Mouse (Mus musculus) midbrain, embryonic 12.5 days (tissue): ENCODE measurements around the gene Cmtr1. TPM values are rescaled to one million over a fixed set of nuclear protein-coding genes. Genes with fewer than 3 reads are reported as not detected.

Experiments used
- ATAC-seq: fragments of 200-750 bp; cut with Nextera tagmentation; 2 replicates; pipeline ENCODE4 v1.8.0; 2017; ENCODE audit warnings: low read depth, moderate TSS enrichment, moderate library complexity; ENCODE audit not compliant: low FRiP score
- H3K27ac ChIP-seq: fragments of 300-500 bp; sonication (generic); replicated peaks from 2 replicates; pipeline ENCODE4 v1.5.1; 2016; ENCODE audit warnings: mild to moderate bottlenecking
- H3K27me3 ChIP-seq: fragments of 300-500 bp; sonication (generic); 2 replicates; pipeline ENCODE4 v1.6.1; 2016; ENCODE audit warnings: mild to moderate bottlenecking
- H3K36me3 ChIP-seq: fragments of 300-500 bp; sonication (generic); 2 replicates; pipeline ENCODE4 v1.6.1; 2016
- H3K4me1 ChIP-seq: fragments of 300-500 bp; sonication (generic); 2 replicates; pipeline ENCODE4 v1.6.1; 2016
- H3K4me2 ChIP-seq: fragments of 300-500 bp; sonication (generic); replicated peaks from 2 replicates; pipeline ENCODE4 v1.6.1; 2016; ENCODE audit warnings: mild to moderate bottlenecking, moderate library complexity
- H3K4me3 ChIP-seq: fragments of 300-500 bp; sonication (generic); 2 replicates; pipeline ENCODE4 v1.5.1; 2016; ENCODE audit warnings: mild to moderate bottlenecking
- H3K9ac ChIP-seq: fragments of 300-500 bp; sonication (generic); replicated peaks from 2 replicates; pipeline ENCODE4 v1.6.1; 2016; ENCODE audit warnings: mild to moderate bottlenecking, moderate library complexity
- H3K9me3 ChIP-seq: fragments of 300-500 bp; sonication (generic); 2 replicates; pipeline ENCODE4 v1.6.1; 2016; ENCODE audit warnings: mild to moderate bottlenecking
- WGBS: fragments of 180-500 bp; shearing (Covaris S2); methylation state at CpG from one replicate; pipeline ENCODE4 v1.1.7; 2016; 5-methylcytosine and 5-hydroxymethylcytosine counted together
- polyA plus RNA-seq: library from polyadenylated mRNA; unstranded; fragments of >200 nt; fragmentation: Nextera tagmentation; extraction: Ambion mirVana; gene quantifications from 2 replicates; pipeline ENCODE4 v1.2.1, GENCODE M21; 2016

Gene Cmtr1
- polyA plus RNA-seq, 1 experiment from 2014 or later: 162 TPM

- Histone ChIP-seq H3K9me3 (no peaks in the 10 kb centered on the region), H3K9ac (no peak overlapping the region), H3K4me3 (no peak overlapping the region), H3K36me3 (peaks cover 64% of the 10 kb centered on the region), H3K27me3 (no peaks in the 10 kb centered on the region), H3K4me2 (no peak overlapping the region), H3K27ac (no peak overlapping the region), H3K4me1 (peaks cover 3% of the 10 kb centered on the region; the same call in 1 of the 2 replicates)
- ATAC-seq: no peak
- 93% methylated on average over 4 of the region's 4 CpGs for whole genome bisulfite sequencing
Measured at GRCm38 (mm10) chr17:29673325-29673724, 12.9 kb downstream of the Cmtr1 start.

DNA sequence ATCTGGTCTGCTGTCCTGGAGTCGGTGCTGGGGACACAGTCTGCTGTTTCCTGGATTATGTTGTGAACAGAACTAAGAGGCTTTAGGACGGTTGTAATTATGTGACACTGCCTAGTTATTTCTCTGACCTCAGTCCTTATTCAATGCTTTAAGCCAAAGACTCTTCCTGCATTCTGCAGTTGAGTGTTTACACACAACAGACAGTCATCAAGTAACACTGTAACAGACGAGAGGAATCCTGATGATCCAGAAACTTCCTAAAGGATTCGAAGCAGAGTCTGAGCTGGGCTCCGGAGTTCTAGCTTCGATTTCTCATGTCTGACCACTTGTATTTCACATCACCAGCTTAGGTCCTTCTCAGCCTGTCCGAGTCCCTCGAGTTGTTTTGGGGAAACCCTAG is 18.1 kb downstream of the Cmtr1 start:
- Histone ChIP-seq H3K4me3 (no peak overlapping the region), H3K36me3 (peaks cover 95% of the 10 kb centered on the region), H3K9me3 (no peaks in the 10 kb centered on the region), H3K4me2 (no peak overlapping the region), H3K27me3 (no peaks in the 10 kb centered on the region), H3K27ac (no peak overlapping the region), H3K9ac (no peak overlapping the region), H3K4me1 (0 out of 2 replicates have a peak, but pooled peaks cover 4% of the 10 kb centered on the region)
- WGBS: 90% methylated on average over 8 of the region's 8 CpGs
- ATAC-seq: no peak

GRCm38 (mm10) chr17:29679038-29679767 is 18.8 kb downstream of the Cmtr1 start:
- ATAC-seq: no peak
- no peaks in the 10 kb centered on the region for H3K9me3 ChIP-seq
- H3K27me3 ChIP-seq: no peaks in the 10 kb centered on the region
- H3K9ac ChIP-seq: no peak overlapping the region
- WGBS: 89% methylated on average over 6 of the region's 6 CpGs
- no peak overlapping the region for H3K4me2 ChIP-seq
- no peak overlapping the region for H3K4me3 ChIP-seq
- H3K27ac ChIP-seq: 0 out of 2 replicates have a peak overlapping the region, but pooled peaks have one; percentile 25
- H3K4me1 ChIP-seq: 0 out of 2 replicates have a peak, but pooled peaks cover 4% of the 10 kb centered on the region
- H3K36me3 ChIP-seq: peaks cover 94% of the 10 kb centered on the region

DNA sequence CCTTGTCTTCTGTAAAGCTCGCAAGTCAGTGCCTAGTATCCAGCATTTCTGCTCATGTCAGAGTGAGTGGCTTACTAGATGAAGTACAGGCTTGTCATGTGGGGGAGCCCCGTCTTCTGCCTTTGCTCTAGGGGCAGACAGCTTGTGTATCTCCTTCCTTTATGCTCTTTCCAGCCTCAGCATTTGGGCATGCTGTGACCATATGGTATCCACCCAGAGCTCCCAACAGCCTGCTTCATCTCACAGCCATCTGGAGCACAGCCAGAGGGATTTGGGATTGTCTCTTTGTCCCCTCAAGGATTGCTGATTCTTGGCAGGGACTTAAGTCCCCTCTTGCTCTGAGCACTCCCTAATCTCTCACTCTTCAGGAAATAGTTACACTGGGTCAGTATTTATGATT is 19.8 kb downstream of the Cmtr1 start:
- ATAC-seq: no peak
- WGBS: 74% methylated on average over 2 of the region's 2 CpGs
- Histone ChIP-seq H3K4me2 (no peak overlapping the region), H3K9ac (no peak overlapping the region), H3K27ac (peak overlapping the region; percentile 61; the same call in 1 of the 2 replicates), H3K4me1 (0 out of 2 replicates have a peak, but pooled peaks cover 4% of the 10 kb centered on the region), H3K4me3 (no peak overlapping the region), H3K27me3 (no peaks in the 10 kb centered on the region), H3K36me3 (peaks cover 95% of the 10 kb centered on the region), H3K9me3 (no peaks in the 10 kb centered on the region)

- 90% methylated on average over 2 of the region's 2 CpGs for WGBS
- H3K27ac ChIP-seq: 0 out of 2 replicates have a peak overlapping the region, but pooled peaks have one; percentile 61
- no peak overlapping the region for H3K4me2 ChIP-seq
- ATAC-seq: no peak
- no peak overlapping the region for H3K9ac ChIP-seq
- peaks cover 95% of the 10 kb centered on the region for H3K36me3 ChIP-seq
- no peak overlapping the region for H3K4me3 ChIP-seq
- H3K9me3 ChIP-seq: no peaks in the 10 kb centered on the region
- no peaks in the 10 kb centered on the region for H3K27me3 ChIP-seq
- H3K4me1 ChIP-seq: 0 out of 2 replicates have a peak, but pooled peaks cover 4% of the 10 kb centered on the region
Measured at GRCm38 (mm10) chr17:29680921-29681320, 20.5 kb downstream of the Cmtr1 start.

- H3K36me3 ChIP-seq: peaks cover 95% of the 10 kb centered on the region
- no peak overlapping the region for H3K4me3 ChIP-seq
- H3K27ac ChIP-seq: no peak overlapping the region
Measured at GRCm38 (mm10) chr17:29681669-29682068, 21.3 kb downstream of the Cmtr1 start.

GRCm38 (mm10) chr17:29682261-29682660 is 21.9 kb downstream of the Cmtr1 start:
- Histone ChIP-seq H3K9ac (no peak overlapping the region), H3K4me1 (0 out of 2 replicates have a peak, but pooled peaks cover 4% of the 10 kb centered on the region), H3K9me3 (no peaks in the 10 kb centered on the region), H3K27ac (no peak overlapping the region), H3K27me3 (no peaks in the 10 kb centered on the region), H3K36me3 (peaks cover 95% of the 10 kb centered on the region), H3K4me2 (no peak overlapping the region), H3K4me3 (no peak overlapping the region)
- WGBS: 83% methylated on average over 7 of the region's 7 CpGs
- no peak for ATAC-seq

More at GRCm38 (mm10) chr17:29681669-29682068, 21.3 kb downstream of the Cmtr1 start:
- H3K27me3 ChIP-seq: no peaks in the 10 kb centered on the region
- H3K9ac ChIP-seq: no peak overlapping the region
- H3K9me3 ChIP-seq: no peaks in the 10 kb centered on the region
- no peak for ATAC-seq
- 94% methylated on average over 9 of the region's 9 CpGs for WGBS
- 0 out of 2 replicates have a peak, but pooled peaks cover 4% of the 10 kb centered on the region for H3K4me1 ChIP-seq
- no peak overlapping the region for H3K4me2 ChIP-seq

DNA sequence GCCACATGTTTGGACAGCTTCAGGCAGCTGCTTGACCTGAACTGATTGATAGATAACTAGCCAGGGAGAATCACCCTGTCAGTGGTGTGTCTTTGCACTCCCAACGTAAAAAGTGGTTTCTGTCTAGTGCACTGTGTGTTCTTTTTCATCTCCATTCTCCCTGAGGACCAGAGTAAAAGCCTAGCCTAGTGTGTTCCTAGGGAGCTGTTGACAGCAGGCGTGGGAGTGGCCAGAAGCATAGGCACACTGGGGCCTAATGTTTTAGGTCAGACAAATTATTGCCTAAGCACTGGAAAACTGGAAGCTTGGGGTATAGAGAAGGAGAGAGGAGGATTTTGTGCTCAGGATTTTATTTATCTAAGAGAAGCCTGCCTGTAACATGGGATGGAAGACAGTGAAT is 22.7 kb downstream of the Cmtr1 start:
- 76% methylated on average over 2 of the region's 2 CpGs for WGBS
- H3K4me1 ChIP-seq: 0 out of 2 replicates have a peak, but pooled peaks cover 4% of the 10 kb centered on the region
- H3K27me3 ChIP-seq: no peaks in the 10 kb centered on the region
- H3K4me3 ChIP-seq: no peak overlapping the region
- no peak overlapping the region for H3K9ac ChIP-seq
- no peak overlapping the region for H3K27ac ChIP-seq
- peaks cover 95% of the 10 kb centered on the region for H3K36me3 ChIP-seq
- H3K9me3 ChIP-seq: no peaks in the 10 kb centered on the region
- no peak for ATAC-seq
- no peak overlapping the region for H3K4me2 ChIP-seq

DNA sequence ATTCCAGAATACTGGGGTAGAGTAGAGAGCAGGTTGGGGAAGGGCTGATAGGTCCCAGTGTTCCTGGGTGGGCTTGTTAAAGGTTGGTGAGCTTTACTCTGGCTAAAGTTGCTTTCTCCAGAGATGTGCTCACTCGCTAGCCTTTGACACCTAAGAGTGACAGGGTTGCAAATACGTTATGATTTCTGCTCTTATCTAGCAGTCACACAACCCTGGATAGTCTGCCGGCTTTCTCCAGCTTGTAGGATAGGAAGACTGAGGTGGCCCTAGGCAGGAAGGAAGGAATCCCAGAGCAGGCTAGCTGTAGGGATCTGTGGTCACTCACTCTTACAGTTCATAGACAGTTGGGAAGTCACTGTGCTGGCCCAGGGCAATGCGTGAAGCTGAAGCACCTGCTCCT is 23.9 kb downstream of the Cmtr1 start:
- WGBS: 93% methylated on average over 4 of the region's 4 CpGs
- Histone ChIP-seq H3K4me1 (0 out of 2 replicates have a peak, but pooled peaks cover 4% of the 10 kb centered on the region), H3K9ac (no peak overlapping the region), H3K27me3 (no peaks in the 10 kb centered on the region), H3K9me3 (no peaks in the 10 kb centered on the region), H3K4me3 (no peak overlapping the region), H3K36me3 (peaks cover 94% of the 10 kb centered on the region), H3K4me2 (no peak overlapping the region), H3K27ac (no peak overlapping the region)
- ATAC-seq: no peak

DNA sequence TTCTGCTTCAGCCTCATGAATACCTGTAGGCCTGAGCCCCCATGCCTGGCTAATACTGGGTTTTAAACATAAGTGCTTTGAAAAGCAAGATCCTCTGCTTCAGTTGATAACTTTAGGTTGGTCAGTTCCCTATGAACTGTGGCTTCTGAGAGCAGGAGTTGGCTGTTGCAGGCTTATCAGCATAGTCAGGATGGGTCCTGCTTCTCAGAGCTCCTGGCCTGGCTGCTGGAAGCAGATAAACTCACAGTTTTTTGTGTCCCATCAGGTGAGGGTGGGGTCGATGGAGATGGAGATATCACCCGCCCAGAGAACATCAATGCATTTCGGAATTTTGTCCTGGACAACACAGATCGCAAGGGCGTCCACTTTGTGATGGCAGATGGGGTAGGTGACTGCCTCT is 26.4 kb downstream of the Cmtr1 start:
- Histone ChIP-seq H3K27ac (no peak overlapping the region), H3K9me3 (no peaks in the 10 kb centered on the region), H3K4me1 (no peaks in the 10 kb centered on the region), H3K36me3 (peaks cover 94% of the 10 kb centered on the region), H3K4me3 (no peak overlapping the region), H3K9ac (no peak overlapping the region), H3K27me3 (no peaks in the 10 kb centered on the region), H3K4me2 (no peak overlapping the region)
- no peak for ATAC-seq
- 89% methylated on average over 5 of the region's 5 CpGs for WGBS

DNA sequence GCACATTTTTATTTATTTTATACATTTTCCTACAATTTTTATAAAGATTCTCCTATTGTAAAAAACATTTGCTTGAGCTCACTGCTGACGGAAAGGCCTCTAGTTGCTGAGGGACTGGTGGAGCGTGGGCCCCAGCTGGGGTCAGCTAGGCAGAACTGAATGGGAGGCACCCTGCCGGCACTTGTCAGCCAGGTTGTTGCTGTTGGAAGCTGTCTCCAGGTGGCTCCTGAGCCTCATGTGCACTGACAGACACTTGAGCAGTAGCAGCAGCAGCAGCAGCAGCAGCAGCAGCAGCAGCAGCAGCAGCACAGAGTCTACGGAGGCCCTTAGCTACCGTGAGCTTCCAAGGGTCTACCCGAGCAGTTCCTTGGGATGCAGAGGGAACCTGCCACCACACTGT is 27.0 kb downstream of the Cmtr1 start:
- Histone ChIP-seq H3K36me3 (peaks cover 89% of the 10 kb centered on the region), H3K9ac (no peak overlapping the region), H3K9me3 (no peaks in the 10 kb centered on the region), H3K4me2 (no peak overlapping the region), H3K4me1 (no peaks in the 10 kb centered on the region), H3K27ac (no peak overlapping the region), H3K27me3 (no peaks in the 10 kb centered on the region), H3K4me3 (no peak overlapping the region)
- 79% methylated on average over 6 of the region's 6 CpGs for WGBS
- ATAC-seq: no peak

DNA sequence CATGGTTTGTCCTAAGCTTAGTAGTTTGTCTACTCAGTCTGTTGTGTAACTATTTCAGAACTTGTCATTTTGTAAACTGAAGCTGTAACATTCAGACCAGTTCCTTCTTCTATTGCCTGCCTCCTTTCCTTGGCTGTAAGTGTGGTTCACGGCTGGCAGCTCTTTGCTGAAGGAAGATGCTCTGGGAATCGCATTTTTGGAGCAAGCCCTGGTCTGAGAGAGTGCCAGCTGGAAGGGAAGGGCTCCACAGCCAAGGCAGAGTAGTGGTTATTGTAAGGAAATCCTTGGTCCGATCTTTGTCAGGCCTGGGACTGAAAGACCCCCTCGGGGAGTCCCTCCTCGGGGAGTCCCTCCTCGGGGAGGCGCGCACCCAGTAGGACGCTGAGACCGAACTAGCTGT is 28.2 kb downstream of the Cmtr1 start:
- 95% methylated on average over 10 of the region's 10 CpGs for WGBS
- H3K36me3 ChIP-seq: peaks cover 80% of the 10 kb centered on the region
- no peaks in the 10 kb centered on the region for H3K4me1 ChIP-seq
- no peak overlapping the region for H3K4me3 ChIP-seq
- H3K9me3 ChIP-seq: no peaks in the 10 kb centered on the region
- no peak overlapping the region for H3K4me2 ChIP-seq
- ATAC-seq: no peak
- no peak overlapping the region for H3K27ac ChIP-seq
- no peaks in the 10 kb centered on the region for H3K27me3 ChIP-seq
- no peak overlapping the region for H3K9ac ChIP-seq
